Mouse (Mus musculus): ENCODE results near the gene Clec4f. TPM values are rescaled to one million over a fixed set of nuclear protein-coding genes. Genes with fewer than 3 reads are reported as not detected.
A peak's percentile ranks its signal among the peaks of the same experiment; 100 is the strongest.

Clec4f gene
- total RNA-seq, 2 experiments from 2014 or later = not detected

DNA sequence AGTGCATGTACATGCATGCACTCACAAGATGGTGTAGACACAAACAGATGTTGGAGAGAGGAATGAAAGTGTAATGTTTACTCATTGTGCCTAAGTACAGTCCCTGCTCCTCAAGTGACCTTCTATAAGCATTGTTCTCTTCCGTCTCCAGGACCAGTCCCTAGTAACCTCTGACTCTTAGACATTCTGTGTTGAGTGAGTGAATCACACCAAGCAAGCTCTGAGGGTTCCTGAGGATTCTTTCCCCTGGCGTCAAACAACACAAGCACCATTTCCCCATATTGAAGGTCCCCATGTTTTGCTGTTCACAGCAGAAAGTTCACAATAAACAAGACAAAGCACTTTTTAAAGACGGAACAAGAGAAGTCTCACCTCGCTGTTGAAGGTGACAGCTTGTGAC is 24.2 kb downstream of the Clec4f start:
- DNase-seq = no peak

DNA sequence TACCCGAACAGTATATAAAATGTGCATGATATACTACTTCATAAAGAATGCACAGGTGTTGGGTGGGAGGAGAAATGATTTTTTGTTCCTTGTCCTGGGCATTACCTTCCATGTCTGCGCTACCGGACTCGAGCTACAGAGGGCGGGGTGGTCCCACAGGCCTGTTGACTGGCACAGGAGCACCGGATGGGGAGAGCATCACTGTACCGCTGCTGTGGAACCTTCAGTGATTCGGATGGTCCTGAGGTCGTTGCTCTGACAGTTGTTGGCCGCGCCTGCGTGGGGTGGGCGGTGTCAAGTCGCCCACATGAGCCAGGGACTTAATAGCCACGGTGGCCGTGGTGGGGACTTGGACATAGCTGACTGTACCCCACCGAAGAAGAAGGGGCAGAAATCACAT is 29.2 kb downstream of the Clec4f start:
- DNase-seq = no peak

DNA sequence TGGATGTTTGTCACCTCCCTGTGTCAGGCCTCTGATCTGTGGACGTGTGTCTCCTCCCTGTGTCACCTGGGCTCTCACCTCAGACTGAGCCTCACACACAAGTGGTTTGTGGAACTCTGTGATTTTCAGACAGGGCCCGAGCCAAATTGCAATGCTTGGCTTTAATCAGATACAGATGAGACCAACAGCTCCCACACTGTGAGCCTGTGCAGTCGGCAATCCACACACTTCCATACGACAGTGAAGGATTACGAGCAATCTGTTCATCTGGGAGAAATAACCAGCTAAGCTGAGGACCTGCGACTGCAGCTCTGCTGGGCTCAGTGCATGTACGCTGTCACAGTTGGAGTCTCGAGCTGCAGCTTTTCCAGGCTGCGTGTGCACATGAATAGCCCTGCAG is 36.0 kb downstream of the Clec4f start:
- no peak for DNase-seq

DNA sequence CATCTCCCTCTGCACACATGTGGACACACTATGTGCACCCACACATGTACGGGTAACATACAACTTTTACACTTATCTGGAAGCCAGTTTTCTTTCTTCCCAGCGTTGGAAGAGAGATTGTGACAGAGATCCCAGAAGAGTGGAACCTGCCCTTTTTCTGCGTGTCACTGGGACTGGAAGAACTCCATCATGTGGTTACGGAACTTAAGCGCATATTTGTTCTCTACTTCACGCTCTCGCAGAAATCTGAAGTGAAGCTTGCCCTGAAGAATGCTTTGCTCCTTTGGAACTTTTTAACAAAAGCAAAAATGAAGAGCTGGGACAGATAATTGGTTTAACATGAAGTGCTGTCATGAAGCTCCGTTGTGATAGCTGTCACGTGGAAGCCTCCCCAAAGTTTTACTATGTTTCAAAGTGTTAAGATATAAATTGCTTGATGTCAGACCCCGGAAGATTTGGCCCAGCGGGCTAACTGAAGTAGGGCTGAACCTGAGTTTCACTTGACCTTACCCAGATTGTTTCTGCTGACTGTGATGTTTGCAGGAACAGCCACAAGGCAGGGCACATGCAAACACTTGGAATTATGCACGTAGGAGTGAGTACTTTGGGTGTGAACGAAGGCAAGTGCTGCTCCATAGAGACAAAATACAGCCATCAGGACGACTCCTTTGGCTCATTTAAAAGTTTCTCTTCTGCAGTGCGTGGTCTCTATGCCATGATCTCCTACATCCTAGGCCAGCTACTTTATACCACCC is 38.2 kb downstream of the Clec4f start:
- no peak for DNase-seq

DNA sequence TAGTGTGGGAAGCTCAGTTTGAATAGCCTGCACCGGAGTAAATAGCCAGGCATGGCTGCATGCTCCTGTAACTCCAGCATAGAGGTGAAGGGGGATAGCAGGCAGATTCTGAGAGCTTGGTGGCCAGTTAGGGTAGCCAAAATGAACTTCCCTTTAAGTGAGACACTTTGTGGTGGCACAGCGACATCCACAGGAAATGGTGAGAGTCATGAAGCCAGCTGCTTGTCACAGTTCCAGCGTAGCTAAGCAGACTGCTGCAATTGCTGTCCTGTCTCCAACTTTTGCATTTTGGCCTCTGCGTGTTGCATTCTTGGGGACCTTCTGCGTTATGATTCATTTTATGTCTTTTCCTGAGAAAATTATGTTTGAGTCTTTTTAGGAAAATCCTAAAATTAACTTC is 39.5 kb downstream of the Clec4f start:
- peak; percentile 88 for DNase-seq

GRCm38 (mm10) chr6:83614469-83614868 is 41.5 kb downstream of the Clec4f start:
- DNase-seq = peak; percentile 6

DNA sequence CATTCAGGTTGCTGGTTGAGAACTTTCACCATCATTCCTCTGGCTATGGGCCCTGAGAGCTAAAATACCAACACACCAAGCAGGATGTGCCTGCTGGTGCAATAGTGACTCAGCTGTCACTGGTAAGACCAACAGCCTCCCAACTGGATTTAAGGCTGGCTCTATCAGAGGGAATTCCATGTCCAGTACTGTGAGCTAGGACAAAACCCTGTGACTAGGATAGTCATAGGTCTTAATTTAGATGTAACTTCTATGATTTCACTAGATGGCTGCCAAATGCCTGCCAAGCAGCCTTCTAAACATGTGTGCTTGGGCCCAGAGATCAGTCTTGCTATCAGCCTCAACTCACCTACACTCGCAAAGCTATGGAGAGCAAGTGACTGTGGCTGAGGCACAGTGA is 43.0 kb downstream of the Clec4f start:
- no peak for DNase-seq

DNA sequence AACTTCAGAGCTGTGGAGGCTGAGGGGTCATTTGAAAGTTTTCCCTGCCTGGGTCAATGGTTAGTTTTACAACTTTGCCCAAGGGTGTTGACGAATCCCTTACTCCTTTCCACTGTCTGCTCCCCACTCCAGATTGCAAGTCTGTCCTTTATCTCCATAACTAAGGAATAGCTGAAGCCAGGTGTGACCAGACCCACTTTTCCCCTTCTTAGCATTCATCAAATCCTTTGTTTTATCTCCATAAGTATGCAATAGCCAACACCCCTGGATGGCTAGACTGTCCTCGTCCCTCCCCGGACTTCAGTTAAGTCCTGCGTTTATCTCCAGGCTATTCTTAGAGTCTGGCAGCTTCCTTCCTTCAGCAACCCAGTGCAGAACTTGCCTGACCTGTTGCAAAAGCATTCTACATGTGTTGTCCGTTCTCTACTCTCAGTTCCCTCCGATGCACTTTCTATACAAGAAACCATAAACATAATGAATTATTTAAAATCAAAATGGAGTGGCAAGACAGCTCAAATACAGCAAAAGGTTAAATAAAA is 56.3 kb downstream of the Clec4f start:
- DNase-seq = peak; percentile 30

- DNase-seq = no peak
Observed at GRCm38 (mm10) chr6:83599060-83599550, 56.9 kb downstream of the Clec4f start.

- DNase-seq = peak; percentile 74
Observed at GRCm38 (mm10) chr6:83598646-83599045, 57.3 kb downstream of the Clec4f start.

DNA sequence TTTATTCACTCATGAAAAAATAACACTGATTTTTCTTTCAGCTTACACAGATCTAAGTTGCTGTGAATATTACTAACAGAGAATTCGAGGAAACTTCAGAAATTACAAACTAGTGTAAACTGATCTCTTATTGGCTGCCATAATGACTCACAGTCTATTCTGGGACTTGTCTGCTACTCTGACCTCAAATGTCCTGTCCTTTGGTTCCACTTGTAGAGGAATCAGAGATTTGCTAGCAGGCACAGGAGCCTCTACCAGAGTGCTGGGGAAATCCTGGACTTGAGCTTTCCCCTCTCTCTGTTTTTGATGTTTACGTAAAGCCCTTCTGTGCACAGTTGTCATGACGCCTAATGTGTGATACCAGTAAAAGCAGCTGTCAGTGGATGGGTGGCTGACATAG is 58.0 kb downstream of the Clec4f start:
- peak; percentile 27 for DNase-seq

DNA sequence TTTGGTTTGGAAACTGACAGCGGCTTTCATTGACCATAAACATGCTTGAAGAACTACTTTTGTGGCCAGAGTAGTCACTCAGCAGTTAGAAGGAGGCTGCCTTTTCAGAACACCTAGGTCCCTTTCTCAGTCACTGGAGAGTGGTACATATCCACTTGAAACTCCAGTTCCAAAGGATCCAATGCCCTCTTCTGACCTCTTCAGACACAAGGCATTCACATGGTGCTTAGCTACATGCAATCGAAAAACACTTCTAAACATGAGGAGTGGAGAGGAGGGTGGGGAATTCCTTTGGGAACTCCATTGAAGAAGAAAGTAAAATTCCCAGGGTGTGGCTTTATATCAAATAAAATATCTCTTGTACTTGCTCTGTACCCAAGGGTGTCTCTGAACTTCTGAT is 61.0 kb downstream of the Clec4f start:
- DNase-seq = no peak

Other genes with a start within 250 kb of the Clec4f start
- gene Tet3, start 197.1 kb downstream of the Clec4f start, total RNA-seq (2021) = 10 to 100 TPM; 51.7 to 56.7 TPM
- gene Dguok, start 149.2 kb downstream of the Clec4f start, total RNA-seq (2021) = 10 to 100 TPM; 24.4 to 25.6 TPM
- 10 to 100 TPM; 10.4 to 13.7 TPM for gene Actg2, start 119.9 kb downstream of the Clec4f start, total RNA-seq (2021)
- 10 to 100 TPM; 16.0 to 18.4 TPM for gene Stambp, start 83.5 kb downstream of the Clec4f start, total RNA-seq (2021)
- under 1 TPM; 0.56 to 0.88 TPM for gene Cd207, start 21.7 kb upstream of the Clec4f start, total RNA-seq (2021)
- gene Vax2, start 55.1 kb upstream of the Clec4f start, total RNA-seq (2021) = not detected
- gene Atp6v1b1, start 86.8 kb upstream of the Clec4f start, total RNA-seq (2021) = not detected
- gene Ankrd53, start 106.5 kb upstream of the Clec4f start, total RNA-seq (2021) = not detected
- gene Tex261, start 119.6 kb upstream of the Clec4f start, total RNA-seq (2021) = 10 to 100 TPM; 85.2 to 85.8 TPM
- gene Nagk, start 138.8 kb upstream of the Clec4f start, total RNA-seq (2021) = 10 to 100 TPM; 40.2 to 40.6 TPM
- gene Paip2b, start 175.6 kb upstream of the Clec4f start, total RNA-seq (2021) = 10 to 100 TPM; 22.5 to 22.6 TPM
- gene Zfp638, start 210.9 kb upstream of the Clec4f start, total RNA-seq (2021) = 10 to 100 TPM; 67.9 to 75.3 TPM